Mouse (Mus musculus) C2C12 (cell line): ENCODE results near the gene Pdzd2. TPM values are rescaled to one million over a fixed set of nuclear protein-coding genes. Genes with fewer than 3 reads are reported as not detected.
"Not testable (repeated sequence)": the region's sequence is repeated elsewhere in the genome, so short reads cannot be mapped to it uniquely, and the experiment has no call there.

ENCODE experiments used
- H3K27me3 ChIP-seq: one replicate; pipeline ENCODE4 v1.6.1; 2011; ENCODE audit not compliant: control insufficient read depth, insufficient read depth, insufficient read length
- H3K36me3 ChIP-seq: one replicate; pipeline ENCODE4 v1.6.1; 2011; ENCODE audit not compliant: control insufficient read depth, insufficient read depth
- H3K4me3 ChIP-seq: one replicate; pipeline ENCODE4 v1.5.1; 2011; ENCODE audit warnings: mild to moderate bottlenecking, control low read depth; ENCODE audit not compliant: poor library complexity, insufficient read depth, severe bottlenecking
- H3K79me2 ChIP-seq: one replicate; pipeline ENCODE4 v1.6.1; 2011; ENCODE audit not compliant: control insufficient read depth, insufficient read depth
- H3K79me3 ChIP-seq: one replicate; pipeline ENCODE4 v1.6.1; 2011; ENCODE audit warnings: low read depth, control low read depth
- H3ac ChIP-seq: one replicate; pipeline ENCODE3; 2011; ENCODE audit warnings: low read depth; ENCODE audit not compliant: control insufficient read depth, insufficient read length
- CEBPB ChIP-seq: IDR thresholded peaks from one replicate; pipeline ENCODE4 v1.6.1; 2011; ENCODE audit warnings: low read depth, mild to moderate bottlenecking, control low read depth, moderate library complexity
- CTCF ChIP-seq: IDR thresholded peaks from one replicate; pipeline ENCODE4 v1.5.1; 2011; ENCODE audit not compliant: control insufficient read depth, insufficient read depth, insufficient read length
- FOSL1 ChIP-seq: IDR thresholded peaks from one replicate; pipeline ENCODE4 v1.8.0; 2011; ENCODE audit warnings: mild to moderate bottlenecking, low read length; ENCODE audit not compliant: poor library complexity, insufficient read depth, severe bottlenecking
- MAX ChIP-seq: IDR thresholded peaks from one replicate; pipeline ENCODE4 v1.6.1; 2011; ENCODE audit warnings: mild to moderate bottlenecking, control low read depth
- MYOD1 ChIP-seq: IDR thresholded peaks from one replicate; pipeline ENCODE4 v1.6.1; 2011; ENCODE audit warnings: low read depth; ENCODE audit not compliant: control insufficient read depth, insufficient read length
- MYOG ChIP-seq: IDR thresholded peaks from one replicate; pipeline ENCODE4 v1.6.1; 2011; ENCODE audit not compliant: control insufficient read depth, insufficient read length; ENCODE audit errors: extremely low read depth
- USF1 ChIP-seq: IDR thresholded peaks from one replicate; pipeline ENCODE4 v1.6.1; 2011; ENCODE audit warnings: low read depth, mild to moderate bottlenecking, control low read depth, moderate library complexity
- polyA plus RNA-seq: library from polyadenylated mRNA; unstranded; fragments of >200 nt; fragmentation: generic; extraction: Trizol; gene quantifications from one replicate; pipeline ENCODE4 v1.2.1, GENCODE M21; 2012; ENCODE audit warnings: missing spikeins

Gene Pdzd2
- polyA plus RNA-seq, 1 experiment, result 0.01 TPM

GRCm38 (mm10) chr15:12368850-12369249, 370.9 kb downstream of the Pdzd2 start:
- H3K79me2 ChIP-seq, result no peaks in the 10 kb centered on the region
- H3K79me3 ChIP-seq, result no peaks in the 10 kb centered on the region
- no peaks in the 10 kb centered on the region for H3K36me3 ChIP-seq
- TF ChIP-seq MYOG (no peak), FOSL1 (no peak), CEBPB (no peak), CTCF (no peak), MAX (no peak)
- H3K27me3 ChIP-seq, result peaks cover 9% of the 10 kb centered on the region
- no peak overlapping the region for H3ac ChIP-seq
- H3K4me3 ChIP-seq, result no peak overlapping the region

- Histone ChIP-seq H3K4me3 (no peak overlapping the region), H3ac (no peak overlapping the region), H3K27me3 (peaks cover 7% of the 10 kb centered on the region), H3K79me2 (no peaks in the 10 kb centered on the region), H3K79me3 (no peaks in the 10 kb centered on the region), H3K36me3 (no peaks in the 10 kb centered on the region)
- TF ChIP-seq FOSL1 (no peak), MYOG (no peak), MAX (no peak), MYOD1 (no peak), CTCF (no peak), USF1 (no peak), CEBPB (no peak)
Observed at GRCm38 (mm10) chr15:12368357-12368756, 371.4 kb downstream of the Pdzd2 start.

GRCm38 (mm10) chr15:12367306-12368080, 372.2 kb downstream of the Pdzd2 start:
- no peaks in the 10 kb centered on the region for H3K27me3 ChIP-seq
- H3K79me3 ChIP-seq, result no peaks in the 10 kb centered on the region
- TF ChIP-seq USF1, result no peak
- no peak for TF ChIP-seq MYOG
- no peak for TF ChIP-seq MAX
- no peak for TF ChIP-seq FOSL1
- no peak for TF ChIP-seq CEBPB
- TF ChIP-seq MYOD1, result no peak
- TF ChIP-seq CTCF, result no peak
- no peak overlapping the region for H3ac ChIP-seq
- H3K36me3 ChIP-seq, result no peaks in the 10 kb centered on the region
- no peak overlapping the region for H3K4me3 ChIP-seq
- no peaks in the 10 kb centered on the region for H3K79me2 ChIP-seq

- H3ac ChIP-seq, H3K79me3 ChIP-seq, H3K79me2 ChIP-seq, H3K4me3 ChIP-seq, H3K36me3 ChIP-seq, H3K27me3 ChIP-seq: not testable (repeated sequence)
Observed at GRCm38 (mm10) chr15:12366580-12367305, 373.0 kb downstream of the Pdzd2 start.

- TF ChIP-seq MYOG, result no peak
- no peak for TF ChIP-seq CEBPB
- no peak for TF ChIP-seq FOSL1
- TF ChIP-seq CTCF, result no peak
- TF ChIP-seq USF1, result no peak
- TF ChIP-seq MYOD1, result no peak
- no peak for TF ChIP-seq MAX
- Histone ChIP-seq H3K27me3 (no peaks in the 10 kb centered on the region), H3K79me2 (no peaks in the 10 kb centered on the region), H3ac (no peak overlapping the region), H3K36me3 (no peaks in the 10 kb centered on the region), H3K79me3 (no peaks in the 10 kb centered on the region), H3K4me3 (no peak overlapping the region)
Observed at GRCm38 (mm10) chr15:12366072-12366469, 373.7 kb downstream of the Pdzd2 start.

- TF ChIP-seq MYOG (no peak), CEBPB (no peak), USF1 (no peak), MAX (no peak), FOSL1 (no peak)
- Histone ChIP-seq H3K4me3 (no peak overlapping the region), H3K36me3 (no peaks in the 10 kb centered on the region), H3ac (no peak overlapping the region), H3K79me2 (no peaks in the 10 kb centered on the region), H3K27me3 (no peaks in the 10 kb centered on the region), H3K79me3 (no peaks in the 10 kb centered on the region)
Observed at GRCm38 (mm10) chr15:12365416-12366071, 374.2 kb downstream of the Pdzd2 start.
